Mouse (Mus musculus) regulatory T cell (primary cell): Measurements from ENCODE around the gene Sgf29.

ENCODE experiments used
- in situ Hi-C: fragments of 300-600 bp; cut with MboI, MseI; formaldehyde crosslinking; loops from one replicate; pipeline ENCODE4 v1.15.1; 2025; ENCODE audit warnings: high pct_unique_total_duplicates

Gene Sgf29

DNA sequence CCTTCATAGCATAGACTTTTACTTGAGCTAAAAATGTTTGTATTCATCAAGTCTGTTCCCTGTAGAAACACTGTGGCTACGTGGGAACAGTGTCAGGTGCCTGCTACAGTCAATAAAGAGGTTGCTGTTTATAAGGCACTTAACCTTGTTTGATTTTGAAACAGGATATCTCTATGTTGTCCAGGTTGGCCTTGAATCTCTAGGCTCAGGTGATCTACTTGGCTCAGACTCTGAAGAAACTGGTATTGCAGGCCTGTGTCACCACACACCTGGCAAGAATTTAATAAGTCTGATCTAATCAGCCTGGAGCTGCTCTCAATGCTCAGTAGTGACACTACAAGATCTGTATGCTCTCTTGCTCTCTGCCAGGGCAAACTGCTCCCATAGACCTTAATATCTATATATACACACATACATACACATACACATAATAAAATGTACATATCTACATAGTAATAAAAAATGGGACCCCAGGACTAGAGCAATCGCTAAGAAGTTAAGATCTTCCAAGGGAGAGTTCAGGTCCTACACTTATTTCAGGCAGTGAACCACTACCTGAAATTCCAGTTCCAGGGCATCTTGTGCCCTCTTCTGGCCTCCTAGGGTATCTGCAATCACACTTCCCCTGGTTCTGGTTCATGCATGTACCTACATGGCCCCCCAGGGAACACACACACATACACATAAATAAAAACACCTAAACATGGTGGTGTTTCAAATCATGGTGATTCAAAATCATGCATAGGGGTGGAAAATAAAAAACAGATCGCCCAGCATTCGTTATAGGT, 12.2 kb upstream of the Sgf29 start:
- in situ Hi-C loops: loop anchor here (5.0 kb wide), 1 partner anchor 70 kb away; the partner anchor contains the start of gene Eif3c

DNA sequence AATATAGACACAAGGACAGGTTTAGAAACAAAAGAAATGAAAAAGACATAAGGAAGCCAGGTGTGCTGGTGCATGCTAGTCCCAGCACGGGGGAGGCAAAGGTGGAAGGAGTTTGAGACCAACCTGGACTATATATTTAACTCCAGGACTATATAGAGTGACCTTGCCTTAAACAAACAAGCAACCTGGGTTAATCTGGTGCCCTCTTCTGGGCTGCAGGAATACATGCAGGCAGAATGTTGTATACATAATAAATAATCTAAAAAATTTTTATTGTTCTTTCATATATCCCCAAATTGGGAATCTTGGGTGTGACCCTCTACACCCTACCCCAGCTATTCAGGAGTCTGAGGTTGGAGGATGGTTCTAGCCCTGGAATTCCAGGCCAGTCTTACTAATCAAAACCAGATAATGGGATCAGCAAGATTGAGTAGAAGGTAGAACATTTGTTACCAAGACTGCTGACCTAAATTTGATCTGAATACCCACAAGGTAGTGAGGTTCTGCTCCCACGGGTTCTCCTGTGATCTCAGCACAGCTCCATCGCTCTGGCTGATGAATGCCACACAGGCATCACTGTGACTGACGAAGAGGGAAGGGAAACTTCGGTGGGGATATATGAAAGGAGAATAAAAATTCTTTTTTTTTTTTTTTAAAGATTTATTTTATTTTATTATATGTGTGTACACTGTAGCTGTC, 6.4 kb upstream of the Sgf29 start:
- in situ Hi-C loops: loop anchor here (10.0 kb wide), 1 partner anchor 52 kb away; the partner anchor contains the start of genes Bola2 and Slx1b

DNA sequence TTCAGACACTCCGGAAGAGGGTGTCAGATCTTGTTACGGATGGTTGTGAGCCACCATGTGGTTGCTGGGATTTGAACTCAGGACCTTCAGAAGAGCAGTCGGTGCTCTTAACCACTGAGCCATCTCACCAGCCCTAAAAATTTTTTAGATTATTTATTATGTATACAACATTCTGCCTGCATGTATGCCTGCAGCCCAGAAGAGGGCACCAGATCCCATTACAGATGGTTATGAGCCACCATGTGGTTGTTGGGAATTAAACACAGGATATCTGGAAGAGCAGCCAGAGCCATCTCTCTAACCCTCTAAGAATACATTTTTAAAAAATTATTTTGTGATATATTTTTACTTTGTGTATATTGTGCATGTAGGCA, 5.9 kb upstream of the Sgf29 start:
- in situ Hi-C loops: loop anchor here (10.0 kb wide), 1 partner anchor 52 kb away; the partner anchor contains the start of genes Bola2 and Slx1b

DNA sequence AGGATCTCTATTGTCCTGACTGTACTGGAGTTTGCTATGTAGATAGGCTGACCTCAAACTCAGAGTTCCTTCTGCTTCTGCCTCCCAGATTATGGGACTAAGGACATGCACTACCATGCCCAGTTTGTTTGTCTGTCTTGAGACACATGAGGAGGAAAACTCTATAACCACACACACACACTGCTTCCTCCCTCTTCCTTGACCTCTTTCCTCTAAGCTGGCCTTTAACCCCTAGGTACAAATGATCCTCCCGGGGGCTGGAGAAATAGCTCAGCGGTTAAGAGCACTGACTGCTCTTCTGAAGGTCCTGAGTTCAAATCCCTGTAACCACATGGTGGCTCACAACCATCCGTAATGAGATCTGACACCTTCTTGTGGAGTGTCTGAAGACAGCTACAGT, 4.8 kb upstream of the Sgf29 start:
- in situ Hi-C loops: loop anchor here (10.0 kb wide), 1 partner anchor 50 kb away; the partner anchor contains the start of genes Bola2 and Slx1b

DNA sequence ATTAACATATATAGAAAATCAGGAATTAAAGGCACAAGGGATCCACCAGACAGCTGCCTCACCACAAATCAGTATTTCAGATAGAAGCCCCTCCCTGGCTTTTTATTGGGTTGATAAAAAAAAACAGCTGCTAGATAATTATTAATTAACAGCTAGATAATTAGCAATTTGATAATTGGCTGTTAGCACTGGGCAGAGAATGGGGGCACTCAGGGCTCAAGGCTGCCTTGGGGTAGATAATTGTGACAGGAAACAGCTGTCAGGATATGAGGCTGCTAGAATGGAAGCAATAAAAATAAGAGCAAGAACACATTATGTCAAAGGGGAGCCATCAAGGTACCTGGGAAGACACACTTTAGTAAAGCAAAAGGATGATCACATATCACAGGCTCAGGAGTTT, 4.2 kb upstream of the Sgf29 start:
- in situ Hi-C loops: loop anchor here (10.0 kb wide), 1 partner anchor 50 kb away; the partner anchor contains the start of genes Bola2 and Slx1b

DNA sequence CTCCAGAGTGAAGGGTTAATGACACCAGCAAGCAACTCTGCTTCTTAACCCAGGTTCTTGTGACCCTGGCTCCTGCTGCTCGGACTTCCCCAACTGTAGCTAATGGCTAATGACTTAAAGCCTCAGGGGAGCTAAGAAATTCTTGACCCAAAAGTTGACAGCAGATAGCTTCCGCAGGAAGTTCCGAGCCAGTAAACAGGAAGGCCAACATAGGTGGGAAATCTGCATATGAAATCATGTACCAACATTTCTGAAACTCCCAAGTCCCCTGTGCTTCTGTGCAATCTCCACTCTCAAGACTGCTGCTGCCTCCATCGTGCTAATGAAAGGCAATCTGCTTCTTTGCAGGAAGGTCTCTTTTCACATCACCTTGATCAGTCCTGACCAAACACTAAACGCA, 3.4 kb upstream of the Sgf29 start:
- in situ Hi-C loops: loop anchor here (10.0 kb wide), 1 partner anchor 49 kb away; the partner anchor contains the start of genes Bola2 and Slx1b

DNA sequence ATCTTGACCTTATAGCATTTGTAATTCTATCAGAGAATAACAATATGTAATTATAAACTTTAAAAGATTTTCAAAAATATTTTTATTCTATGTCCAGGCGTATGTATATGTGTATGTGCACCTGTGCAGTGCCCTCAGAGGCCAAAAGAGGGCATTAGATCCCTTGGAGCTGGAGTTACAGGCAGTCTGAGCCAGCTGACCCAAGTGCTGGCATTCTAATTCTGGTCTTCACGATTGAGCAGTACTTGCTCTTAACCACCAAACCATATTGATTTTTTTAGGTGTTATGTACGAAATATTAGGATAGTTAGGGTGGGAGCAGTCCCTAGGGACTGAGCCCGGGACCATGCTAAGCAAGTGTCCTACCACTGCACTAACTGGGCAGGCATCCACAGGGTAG, 623 bp upstream of the Sgf29 start:
- in situ Hi-C loops: loop anchor here (10.0 kb wide), 1 partner anchor 46 kb away; the partner anchor contains the start of genes Bola2 and Slx1b

DNA sequence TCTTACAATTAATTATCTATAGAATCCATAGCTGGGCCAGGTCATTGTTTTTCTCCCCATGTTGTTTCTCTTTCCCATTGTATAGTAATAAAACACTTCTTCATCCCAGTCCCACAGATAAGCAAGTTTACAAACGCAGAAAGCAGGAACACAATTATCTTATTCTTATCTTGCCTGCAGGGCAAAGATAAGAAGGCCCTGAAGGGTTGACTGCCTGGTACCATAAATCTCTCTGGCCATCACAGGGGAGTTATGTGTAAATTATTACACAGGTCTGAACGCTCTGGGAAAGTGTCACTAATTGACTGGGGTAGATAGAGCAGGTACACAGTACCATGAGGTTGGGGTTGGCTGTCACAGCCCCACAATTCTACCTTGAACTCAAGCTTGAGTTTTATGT, 1.7 kb downstream of the Sgf29 start:
- in situ Hi-C loops: no loop called here

DNA sequence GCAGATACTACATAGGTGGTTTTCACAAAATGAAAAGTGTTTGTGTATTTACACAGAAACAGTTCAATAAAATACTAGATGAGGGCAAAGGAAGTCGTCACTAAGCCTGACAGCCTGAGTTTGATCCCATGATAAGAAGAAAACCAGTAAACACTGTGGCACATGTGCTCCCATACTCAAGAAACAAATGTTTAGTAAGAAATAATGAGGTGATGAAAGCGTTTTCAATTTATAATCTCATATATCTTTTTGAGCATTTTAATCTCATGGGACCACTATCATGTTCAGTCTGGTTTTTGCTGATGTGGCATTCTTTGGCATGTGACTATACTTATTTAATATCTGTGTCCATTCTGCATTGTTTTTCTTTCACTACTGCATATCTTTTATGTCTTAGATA, 4.9 kb downstream of the Sgf29 start:
- in situ Hi-C loops: no loop called here

DNA sequence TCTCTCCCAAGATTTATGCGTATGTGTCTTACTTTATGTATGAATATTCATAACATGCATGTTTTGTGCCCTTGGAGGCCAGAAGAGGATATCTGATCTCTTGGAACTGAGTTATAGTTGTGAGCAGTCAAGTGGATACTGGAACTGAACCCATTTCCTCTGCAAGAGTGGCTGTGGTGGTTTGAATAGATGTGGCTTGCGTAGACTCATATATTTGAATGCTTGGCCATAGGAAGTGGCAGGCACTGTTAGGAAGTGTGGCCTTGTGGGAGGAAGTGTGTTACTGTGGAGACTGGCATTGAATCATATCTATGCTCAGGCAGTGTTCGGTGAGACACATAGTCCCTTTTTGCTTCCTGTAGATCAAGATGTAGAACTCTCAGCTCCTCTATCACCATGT, 6.6 kb downstream of the Sgf29 start:
- in situ Hi-C loops: no loop called here

DNA sequence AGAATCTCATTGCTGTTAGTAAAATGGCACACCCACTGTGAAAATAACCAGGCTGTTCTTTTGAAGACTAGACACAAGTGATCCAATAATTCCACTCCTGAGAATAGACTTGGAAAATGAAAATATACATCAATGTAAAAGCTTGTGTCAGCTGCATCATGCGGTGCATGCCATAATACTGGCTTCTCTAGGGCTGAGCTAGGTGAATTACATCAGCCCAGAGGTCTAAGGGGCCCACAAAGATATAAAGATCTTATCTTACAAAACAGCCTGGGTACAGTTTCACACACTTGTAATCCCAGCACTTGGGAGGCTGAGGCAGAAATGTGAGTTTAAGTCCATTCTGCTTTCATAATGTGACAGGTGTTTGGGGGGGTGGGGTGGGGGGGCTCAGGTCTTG, 8.4 kb downstream of the Sgf29 start:
- in situ Hi-C loops: no loop called here

DNA sequence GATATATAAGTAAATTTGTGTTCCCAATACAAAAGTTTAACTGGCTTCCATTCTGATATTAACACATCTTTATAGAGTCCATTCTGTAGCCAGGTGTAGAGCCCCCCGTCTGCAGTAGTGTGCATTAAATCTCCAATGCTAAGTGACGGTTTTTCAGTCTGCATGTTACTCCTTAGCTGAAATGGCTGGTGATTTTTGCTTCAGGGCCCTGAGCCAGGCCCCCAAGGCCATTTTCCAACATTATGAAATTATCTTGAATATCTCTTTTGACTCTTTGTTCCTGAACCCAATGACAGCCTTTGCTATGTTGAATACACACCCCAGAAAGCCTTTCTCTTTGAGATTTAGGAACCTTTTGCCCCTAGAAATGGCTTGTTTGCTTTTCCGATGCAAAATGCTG, 10.7 kb downstream of the Sgf29 start:
- in situ Hi-C loops: no loop called here

DNA sequence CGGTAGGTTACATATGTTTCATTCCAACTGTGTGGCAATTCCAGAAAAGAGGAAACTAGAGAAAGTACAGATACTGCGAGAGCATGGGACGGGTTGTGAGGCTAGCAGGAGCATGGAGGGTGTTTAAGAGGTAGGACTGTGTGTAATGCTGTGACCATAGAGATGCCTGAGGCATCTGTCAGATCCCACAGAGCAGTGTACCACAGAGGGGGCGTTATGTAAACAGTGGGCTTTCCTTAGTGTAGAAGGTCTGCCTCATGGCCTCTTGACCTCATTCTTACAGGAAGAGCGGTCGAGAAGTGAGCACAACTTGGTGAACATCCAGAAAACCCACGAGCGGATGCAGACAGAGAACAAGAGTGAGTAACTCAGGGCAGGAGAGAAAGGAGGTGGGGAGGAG, 14.5 kb downstream of the Sgf29 start:
- in situ Hi-C loops: no loop called here

DNA sequence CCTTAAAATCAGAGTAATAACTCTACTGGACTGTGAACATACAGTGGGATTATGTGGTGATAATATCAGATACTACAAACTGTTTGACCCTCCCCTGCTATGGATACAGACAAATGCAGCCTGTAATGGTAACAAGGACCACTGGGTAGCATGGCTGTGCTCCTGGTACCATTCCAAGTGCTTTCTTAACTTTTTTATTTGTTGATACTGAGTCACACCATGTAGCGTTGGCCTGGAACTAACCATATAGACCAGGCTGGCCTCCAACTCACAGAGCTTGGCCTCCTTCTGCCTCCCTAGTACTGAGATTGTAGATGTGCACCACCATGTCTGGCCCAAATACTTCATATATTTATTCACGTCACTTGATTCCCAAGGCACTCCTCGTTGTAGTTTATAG, 16.2 kb downstream of the Sgf29 start:
- in situ Hi-C loops: no loop called here

DNA sequence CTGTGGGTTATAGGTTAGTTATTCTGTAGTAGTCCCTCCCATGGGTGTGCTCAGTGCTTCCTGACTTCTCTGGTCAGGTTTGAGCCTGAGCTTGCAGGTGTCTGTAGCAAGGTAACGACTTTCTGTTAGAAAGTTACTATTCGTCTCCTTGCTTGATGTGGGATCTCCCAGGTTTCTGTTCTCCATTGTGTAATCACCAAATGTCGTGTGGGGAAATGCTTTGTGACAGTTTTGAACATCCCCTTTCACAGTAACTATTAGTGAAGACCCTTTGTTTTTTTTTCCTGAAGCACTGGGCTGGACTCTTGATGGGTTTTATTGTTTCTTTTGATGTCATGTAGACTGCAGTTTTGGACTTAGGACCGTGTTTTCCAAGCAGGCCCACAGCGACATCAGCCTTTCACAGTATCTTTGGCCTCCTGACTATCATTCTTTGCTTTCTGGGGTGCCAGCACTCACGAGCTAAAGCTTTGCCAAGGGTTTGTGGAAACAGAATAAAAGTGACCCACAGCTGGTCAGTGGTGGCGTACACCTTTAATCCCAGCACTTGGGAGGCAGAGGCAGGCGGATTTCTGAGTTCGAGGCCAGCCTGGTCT, 18.5 kb downstream of the Sgf29 start:
- in situ Hi-C loops: no loop called here

DNA sequence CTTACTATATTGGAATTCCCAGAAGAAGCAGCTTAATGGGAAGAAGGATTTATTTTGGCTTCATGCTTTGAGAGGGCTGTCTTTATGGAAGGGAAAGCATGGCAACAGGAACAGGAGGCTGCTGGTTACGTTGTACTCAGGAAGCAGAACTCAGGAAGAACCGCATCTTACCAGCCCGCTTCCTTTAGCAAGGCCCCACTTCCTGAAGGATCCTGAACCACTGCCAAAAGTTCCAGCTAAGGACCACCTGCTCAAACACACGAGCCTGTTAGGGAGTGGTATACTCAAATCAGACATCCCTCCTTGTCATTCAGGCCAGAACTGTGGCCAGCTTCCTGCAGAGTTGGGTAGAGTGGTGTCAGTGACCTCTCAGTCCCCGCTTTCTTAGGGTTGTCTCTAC, 19.3 kb downstream of the Sgf29 start:
- in situ Hi-C loops: no loop called here

DNA sequence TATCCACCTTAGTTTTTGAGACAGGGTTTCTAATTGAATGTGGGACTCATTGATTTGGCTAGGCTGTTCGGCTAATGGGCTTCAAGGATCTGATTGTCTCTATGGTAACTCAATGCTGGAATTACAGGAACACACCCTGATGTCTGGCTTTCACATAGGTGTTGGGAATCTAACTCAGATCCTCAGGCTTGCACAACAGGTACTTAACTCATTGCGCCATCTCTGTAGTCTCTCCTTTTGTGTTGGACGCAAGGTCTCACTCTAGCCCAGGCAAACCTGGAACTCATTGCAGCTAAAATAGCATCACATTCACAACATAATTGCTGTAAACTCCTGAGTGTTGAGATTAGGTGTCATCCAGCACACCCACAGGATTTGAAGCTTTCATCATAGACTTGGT, 21.0 kb downstream of the Sgf29 start:
- in situ Hi-C loops: no loop called here

DNA sequence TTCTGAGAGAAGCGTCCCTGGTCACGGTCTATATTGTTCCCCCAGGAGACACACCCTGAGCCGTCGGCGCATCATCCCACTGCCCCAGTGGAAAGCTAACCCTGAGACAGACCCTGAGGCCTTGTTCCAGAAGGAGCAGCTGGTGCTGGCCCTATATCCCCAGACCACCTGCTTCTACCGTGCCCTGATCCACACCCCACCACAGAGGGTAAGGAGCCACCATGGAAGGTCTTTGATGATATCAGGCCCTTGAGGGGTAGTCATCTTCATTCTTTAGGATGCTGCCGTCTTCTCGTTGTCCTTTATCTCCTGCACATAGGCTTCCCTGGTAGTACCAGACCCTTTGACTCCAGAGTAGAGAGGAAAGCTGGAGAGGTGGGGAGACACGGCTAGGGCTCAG, 23.0 kb downstream of the Sgf29 start:
- in situ Hi-C loops: no loop called here

DNA sequence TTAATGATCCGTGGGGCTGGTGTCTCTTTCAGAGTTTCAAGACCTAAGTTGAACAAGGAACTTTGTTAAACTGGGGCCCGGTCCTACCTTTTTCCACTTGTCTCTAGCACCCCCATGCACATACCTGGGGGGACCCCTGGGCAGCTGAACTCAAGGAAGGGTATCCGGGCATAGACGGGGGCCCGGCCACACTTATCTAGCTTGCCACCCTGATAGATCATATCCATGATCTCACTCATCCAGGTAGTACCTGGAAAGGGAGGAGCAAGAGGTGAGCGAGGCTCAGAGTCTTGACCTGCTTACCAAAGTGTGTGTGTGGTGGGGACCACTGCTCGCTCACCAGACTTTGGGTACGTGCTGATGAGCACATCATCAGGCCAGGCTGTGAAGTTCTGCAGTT, 26.0 kb downstream of the Sgf29 start:
- in situ Hi-C loops: no loop called here

DNA sequence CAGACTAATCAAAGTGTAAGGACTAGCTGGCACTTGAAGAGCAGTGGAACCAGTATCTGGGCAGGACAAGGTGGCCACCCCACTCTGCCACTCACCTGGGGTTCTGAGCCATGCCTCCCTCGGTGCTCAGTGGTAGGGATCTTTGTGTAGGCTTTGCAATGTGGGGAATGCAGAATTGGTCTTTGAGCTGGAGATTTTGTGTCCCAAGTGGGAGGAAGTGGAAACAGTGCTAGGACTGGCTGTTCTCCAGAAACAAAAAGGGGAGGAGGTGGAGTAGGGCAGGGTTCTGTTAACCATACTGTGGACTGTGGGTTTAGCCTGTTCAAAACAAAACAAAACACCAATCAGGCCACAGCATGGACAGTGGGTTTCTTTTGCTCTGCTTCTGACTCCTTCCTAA, 27.1 kb downstream of the Sgf29 start, which contains the start of gene Sult1a1:
Gene Sult1a1 (minus strand): TSS at position 226 of the 400 bp plus-strand sequence.
- in situ Hi-C loops: no loop called here

DNA sequence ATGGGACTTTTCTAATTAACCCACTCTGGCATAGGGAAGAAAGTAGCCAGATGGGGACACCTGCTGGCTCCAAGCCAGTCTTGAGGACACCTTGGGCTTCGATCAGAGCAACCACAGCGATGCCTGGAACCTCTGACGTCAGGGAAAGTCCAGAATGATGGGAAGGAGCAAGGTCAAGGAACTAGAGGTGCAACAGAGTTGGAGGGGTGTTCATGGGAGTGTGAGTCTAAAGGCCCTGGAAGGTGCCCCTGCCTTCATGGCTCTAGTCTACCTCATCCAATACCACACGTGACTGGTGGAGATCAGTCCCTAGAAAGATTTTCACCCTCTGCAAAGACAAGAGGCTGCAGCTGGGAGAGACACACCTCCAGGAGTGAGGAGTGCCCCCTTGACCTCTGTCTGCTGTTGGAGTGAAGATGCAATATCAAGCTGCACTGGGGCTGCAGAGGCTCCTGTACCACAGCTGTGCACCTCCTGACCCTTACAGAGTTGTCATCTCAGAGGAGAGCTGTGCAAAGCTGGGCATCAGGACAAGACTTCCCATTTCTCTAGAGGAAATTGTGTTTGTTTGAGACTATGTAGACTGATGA, 27.6 kb downstream of the Sgf29 start:
- in situ Hi-C loops: no loop called here
